Mouse (Mus musculus) ES-CJ7 (cell line): Measurements from ENCODE around the gene Isoc2b.
"Not testable (repeated sequence)": the region's sequence is repeated elsewhere in the genome, so short reads cannot be mapped to it uniquely, and the experiment has no call there.

ENCODE experiments used
- DNase-seq: peaks from one replicate; pipeline ENCODE4 v3.0.0; 2011; ENCODE audit warnings: low read depth, low spot score

Gene Isoc2b

DNA sequence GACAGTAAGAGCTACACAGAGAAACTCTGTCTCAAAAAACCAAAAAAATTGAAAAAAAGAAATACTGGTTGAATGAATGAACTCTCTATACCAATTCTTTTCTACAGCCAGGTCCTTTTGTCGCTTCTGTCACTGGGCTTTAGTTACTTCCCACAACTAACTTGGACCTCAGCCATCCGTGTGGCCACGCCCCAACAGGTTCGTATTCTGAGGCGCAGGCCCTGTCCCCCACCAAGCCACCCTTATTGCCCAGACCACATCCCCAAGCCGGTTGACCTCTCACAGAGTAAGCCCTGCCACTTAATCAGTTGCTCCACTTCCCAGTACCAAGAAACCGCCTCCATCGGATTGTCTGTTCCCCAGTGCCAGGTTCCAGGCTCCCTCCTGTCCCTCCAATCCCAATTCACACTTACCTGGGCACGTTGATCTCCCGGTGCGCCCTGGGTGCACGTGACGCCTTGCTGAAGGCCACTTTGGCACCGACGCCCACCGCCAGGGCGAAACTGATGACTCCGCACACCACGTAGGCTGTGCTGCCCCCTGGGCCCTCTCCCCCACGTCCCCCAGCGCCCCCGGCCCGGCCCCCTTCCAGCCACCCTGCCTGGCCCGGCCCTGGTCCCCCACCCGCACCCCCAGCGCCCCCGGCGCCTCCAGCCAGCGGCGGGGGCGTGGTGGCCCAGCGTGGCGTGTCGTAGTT lies 34.3 kb downstream of the Isoc2b start:
- no peak for DNase-seq

DNA sequence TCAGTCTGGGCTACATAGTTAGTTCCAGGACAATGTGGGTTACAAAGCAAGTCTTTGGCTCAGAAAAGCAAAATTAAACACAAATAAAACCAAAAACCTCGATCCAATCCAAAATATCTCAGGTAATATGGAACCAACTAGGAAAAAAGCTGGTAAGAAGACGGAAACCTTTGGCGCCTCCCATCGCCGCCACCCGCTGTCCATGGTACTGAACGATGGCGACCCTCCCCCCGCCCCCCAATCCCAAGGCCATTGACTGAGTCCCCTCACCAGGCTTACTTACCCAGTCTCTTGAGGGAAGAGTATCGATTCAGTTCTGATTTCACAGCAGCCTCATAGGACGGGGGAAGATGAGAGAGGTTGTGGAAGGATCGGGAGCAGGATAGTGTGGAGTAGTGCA lies 39.6 kb downstream of the Isoc2b start:
- no peak for DNase-seq

- peak; percentile 93 for DNase-seq
These were observed 44.7 kb downstream of the Isoc2b start for GRCm38 (mm10) chr7:4825365-4825764.

DNA sequence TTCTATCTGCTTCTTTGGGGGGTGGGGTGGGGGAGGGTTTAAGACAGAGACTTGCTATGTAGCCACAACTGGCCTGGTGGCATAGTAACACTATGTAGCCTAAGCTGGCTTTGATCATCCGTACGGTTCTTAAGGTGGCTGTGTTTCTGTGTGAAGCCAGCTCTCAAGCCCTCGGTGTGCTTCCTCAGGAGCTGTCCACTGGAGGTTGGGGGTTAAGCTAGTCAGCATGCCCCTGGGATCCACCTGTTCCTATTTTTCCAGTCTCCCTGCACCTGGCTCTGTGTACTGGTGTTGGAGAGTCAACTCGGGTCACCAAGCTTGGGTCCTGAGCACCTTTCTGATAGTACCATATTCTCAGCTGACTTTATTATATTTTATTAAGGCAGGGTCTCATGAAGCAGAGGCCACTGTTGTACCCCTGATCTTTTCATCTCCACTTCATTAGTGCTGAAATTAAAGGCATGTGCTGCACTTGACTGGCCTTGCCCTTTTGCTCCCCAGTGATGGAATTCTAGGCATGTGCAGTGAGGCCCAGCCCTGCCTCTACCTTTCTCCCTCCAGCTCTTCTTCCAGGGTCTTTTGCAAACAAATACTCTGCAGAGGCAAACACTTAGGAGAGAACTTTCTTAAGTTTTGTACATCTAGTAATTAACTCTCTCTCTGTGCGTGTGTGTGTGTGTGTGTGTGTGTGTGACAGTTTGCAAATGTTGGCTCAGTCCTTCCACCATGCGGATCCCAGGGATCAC lies 47.7 kb downstream of the Isoc2b start:
- DNase-seq = peak; percentile 72

DNA sequence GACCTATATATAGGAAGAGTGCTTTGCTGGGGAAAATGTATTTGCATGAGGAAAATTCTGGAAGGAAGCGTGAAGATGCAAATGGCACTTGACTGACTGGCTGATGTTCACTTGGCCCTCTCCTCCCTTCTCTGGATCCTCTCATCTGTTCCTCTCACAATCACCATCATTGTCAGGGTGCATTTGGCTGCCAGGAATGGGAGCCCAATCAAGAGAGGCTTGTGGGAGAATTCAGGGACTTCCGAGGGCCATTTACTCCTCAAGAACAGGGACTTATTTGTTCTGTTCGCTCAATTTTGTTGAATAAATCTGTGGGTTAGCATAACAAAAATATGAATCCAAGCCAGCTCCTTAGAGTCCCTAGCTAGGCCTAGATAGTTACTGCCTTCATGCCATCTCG lies 48.4 kb downstream of the Isoc2b start:
- no peak for DNase-seq

DNA sequence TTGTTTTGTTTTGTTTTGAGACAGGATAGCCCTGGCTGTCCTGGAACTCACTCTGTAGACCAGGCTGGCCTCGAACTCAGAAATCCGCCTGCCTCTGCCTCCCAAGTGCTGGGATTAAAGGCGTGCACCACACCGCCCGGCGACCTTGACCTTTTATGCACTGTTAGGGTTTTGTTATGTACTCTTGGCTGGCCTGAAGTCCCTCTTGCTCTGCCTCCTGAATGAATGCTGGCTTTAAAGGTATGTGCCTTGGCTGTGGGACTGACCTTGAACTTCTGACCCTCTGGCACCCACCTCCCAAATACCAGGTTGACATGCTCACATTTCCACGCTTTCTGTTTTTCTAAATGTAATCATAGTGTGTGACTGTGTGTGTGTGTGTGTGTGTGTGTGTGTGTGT lies 49.1 kb downstream of the Isoc2b start:
- DNase-seq = peak; percentile 99

DNA sequence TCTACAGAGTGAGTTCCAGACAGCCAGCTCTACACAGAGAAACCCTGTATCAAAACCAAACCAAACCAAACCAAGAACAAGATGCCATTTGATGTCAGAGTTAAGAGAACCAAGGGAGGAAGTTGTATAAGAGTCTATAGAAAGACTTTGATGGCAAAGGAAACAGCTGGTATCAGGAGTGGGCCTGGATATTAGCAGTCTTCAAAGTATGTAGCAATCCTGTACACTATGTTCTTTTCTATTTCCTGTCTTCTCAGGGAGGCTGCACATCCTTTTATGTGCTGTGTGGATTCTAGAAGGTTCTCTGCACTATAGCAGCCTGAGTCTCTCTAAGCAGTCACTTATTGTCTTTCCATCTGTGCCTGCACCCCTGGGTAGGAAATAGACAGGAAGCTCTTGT lies 53.5 kb downstream of the Isoc2b start:
- no peak for DNase-seq

GRCm38 (mm10) chr7:4813105-4813791 lies 56.8 kb downstream of the Isoc2b start:
- DNase-seq = no peak

DNA sequence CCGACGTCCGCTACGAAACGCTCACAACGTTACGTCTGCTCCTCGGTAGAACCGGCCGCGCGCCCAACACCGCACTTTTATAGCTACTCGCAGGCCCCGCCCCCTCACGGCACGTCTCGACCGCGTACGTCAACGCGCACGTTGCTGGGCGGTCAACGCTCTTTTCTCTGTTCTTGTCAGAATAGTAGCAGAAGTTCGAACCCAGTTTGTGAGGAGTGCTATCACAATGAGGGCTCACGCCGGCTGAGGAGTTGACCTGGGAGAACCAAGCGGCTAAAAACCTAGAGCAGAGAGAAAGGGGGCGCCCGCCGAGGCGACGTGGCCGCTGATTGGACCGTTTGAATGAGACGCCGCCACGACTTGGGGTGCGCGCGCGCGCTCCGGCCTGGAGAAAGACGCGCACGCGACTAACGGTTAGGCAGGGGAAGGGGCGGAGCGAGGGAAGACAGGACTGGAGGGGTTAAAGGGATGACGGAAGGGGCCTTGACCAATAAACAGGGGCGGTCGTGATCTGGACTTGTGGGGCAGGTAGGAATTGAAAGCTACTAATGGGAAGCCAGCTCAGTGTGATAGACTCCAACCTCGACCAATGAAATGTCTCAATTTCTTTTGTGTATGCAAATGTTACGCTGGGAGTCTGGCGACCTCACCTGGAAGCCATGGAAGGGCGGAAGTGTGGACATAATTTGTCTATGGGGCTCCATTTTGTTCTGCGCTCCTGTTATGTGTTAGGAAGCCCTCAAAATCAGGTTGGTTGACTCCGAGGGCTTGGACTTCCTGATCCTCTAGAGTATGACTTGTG lies 57.6 kb downstream of the Isoc2b start, which contains the start of gene Ube2s:
Ube2s (minus strand) TSS at position 288 of the 802 bp plus-strand sequence.
- peak; percentile 100 for DNase-seq

GRCm38 (mm10) chr7:4811842-4812302 lies 58.2 kb downstream of the Isoc2b start:
- DNase-seq = no peak

DNA sequence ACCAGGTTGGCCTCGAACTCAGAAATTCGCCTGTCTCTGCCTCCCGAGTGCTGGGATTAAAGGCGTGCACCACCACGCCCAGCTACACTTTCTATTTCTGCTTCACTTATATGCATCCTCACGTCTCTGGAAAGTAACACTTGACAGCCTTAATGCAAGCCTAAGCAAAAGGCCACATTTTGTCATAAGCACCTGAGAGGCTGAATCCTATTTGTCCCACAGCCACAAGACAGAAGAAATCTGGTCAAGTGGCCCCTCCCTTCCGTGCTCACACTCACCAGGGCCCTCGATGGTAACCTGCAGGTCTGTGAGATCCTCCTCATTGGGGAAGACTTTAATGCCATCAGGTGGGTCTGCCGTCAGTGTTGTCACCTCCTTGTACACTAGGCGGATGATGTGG lies 58.9 kb downstream of the Isoc2b start:
- not testable (repeated sequence) for DNase-seq

DNA sequence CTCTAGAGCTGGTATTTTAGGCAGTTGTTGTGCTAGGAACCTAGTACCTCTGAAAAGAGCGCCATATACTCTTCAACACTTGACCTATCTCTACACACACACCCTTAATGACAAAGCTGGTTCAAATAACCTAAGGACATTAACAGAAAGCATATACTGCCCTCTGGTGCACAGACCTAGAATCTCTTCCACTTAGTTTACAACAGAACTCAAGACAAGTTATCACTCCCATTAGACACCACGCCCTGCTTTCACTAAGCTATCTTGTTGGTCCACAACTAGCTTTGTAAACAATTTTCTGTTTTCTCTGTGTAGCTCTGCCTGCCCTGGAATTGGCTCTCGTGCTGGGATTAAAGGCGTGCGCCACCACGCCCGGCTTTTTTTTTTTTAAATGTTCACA lies 63.3 kb downstream of the Isoc2b start:
- DNase-seq = peak; percentile 80

DNA sequence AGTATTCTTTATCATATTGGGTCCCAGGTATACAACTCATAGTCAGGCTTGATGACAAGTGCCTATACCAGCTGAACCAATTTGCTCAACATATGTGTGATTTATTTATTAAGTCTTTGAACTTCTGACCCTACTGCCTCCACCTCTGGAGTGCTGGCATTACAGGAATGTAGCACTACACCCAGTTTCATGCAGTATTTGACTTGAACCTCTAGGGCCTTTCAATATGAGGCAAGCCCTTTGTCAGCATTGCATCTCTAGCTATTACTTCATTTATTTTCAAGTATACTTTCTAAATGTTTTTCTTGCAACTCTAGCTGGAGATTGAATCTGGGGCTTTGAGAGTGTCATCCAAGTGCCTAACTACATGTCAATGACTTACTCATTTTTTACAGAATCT lies 67.8 kb downstream of the Isoc2b start:
- DNase-seq = no peak

DNA sequence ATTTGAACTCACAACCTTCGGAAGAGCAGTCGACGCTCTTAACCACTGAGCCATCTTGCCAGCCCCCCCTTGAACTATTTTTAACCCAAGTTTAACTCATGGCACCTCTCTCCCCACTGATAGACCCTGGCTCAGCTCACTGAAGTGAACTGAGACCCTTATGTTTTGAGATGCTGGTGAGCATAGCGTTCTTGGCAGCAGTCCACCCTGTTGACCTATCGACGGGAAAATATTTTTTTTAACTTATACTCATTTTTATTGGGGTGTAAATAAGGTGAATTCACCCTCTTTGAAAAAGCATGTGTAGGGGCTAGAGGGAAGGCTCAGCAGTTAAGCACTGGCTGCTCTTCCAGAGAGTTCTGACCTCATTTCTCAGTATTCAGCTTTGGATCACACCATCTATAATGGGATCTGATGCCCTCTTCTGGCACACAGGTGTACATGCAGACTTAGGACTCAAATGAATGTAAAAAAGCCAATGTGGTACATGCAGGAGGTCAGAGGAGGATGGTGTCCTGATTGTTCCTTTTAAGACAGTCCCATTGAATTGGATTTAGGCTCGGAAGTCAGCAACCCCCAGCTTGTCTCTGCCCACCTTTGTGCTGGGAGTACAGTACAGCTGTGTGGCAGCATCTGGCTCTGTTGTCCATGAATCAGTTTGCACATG lies 74.2 kb downstream of the Isoc2b start:
- DNase-seq = peak; percentile 82
